ENCODE assay signal across 13 mouse cellular contexts in the genomic region with DNA sequence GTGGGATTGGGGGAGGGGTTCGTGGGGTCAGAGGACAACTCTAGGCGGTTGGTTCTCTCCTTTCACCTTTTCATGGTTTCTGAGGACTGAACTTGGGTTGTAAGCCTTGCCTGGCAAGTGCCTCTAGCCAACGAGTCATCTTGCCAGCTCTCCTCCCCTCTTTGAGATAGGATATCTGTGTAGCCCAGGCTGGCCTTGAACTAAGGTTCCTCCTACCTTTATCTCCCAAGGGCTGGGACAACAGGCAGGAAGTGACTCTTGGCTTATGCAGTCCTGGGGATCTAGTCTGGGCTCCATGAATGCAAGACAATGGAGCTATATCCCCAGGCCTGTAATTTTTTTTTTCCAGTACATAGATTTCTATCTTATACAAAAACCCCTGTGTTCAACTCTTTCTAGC.
DNase-seq lines count a peak whose midpoint lies in the region; ATAC-seq and TF ChIP-seq lines count a peak whose summit lies in the region.
"Had no signal": no experiment of that assay in that cellular context is flagged by ENCODE, and none has a peak within 500 bp of the region (broad histone marks: within the 10 kb centered on the region; RNA-seq: fewer than 3 reads in every experiment).

No protein-coding gene starts in this region.

- H3K9ac ChIP-seq in heart, embryonic 12.5 days = no peak overlapping the region
- H3K9ac ChIP-seq in liver, embryonic 14.5 days (replicated peaks) = no peak overlapping the region
- no peak overlapping the region for H3K9ac ChIP-seq in kidney, embryonic 15.5 days
- H3K9ac ChIP-seq: forebrain, embryonic 13.5 days had no signal

- H3K27me3 ChIP-seq in heart, embryonic 12.5 days (replicated peaks) = no peaks in the 10 kb centered on the region
- H3K27me3 ChIP-seq in liver, embryonic 14.5 days (ENCODE audit: control insufficient read depth, insufficient read depth, low read length) = no peaks in the 10 kb centered on the region
- H3K27me3 ChIP-seq in hindbrain, embryonic 10.5 days (ENCODE audit: insufficient read depth, poor library complexity, severe bottlenecking) = no peaks in the 10 kb centered on the region
- H3K27me3 ChIP-seq in kidney, embryonic 15.5 days = no peaks in the 10 kb centered on the region
- H3K27me3 ChIP-seq: forebrain, embryonic 13.5 days had no signal

- no peak for DNase-seq in heart, postnatal 25 days (ENCODE audit: low spot score)
- peak; percentile 59 for DNase-seq in testis, postnatal 14 days (ENCODE audit: low spot score)
- DNase-seq in testis, postnatal 10 days (ENCODE audit: low spot score) = no peak
- DNase-seq in liver, embryonic 14.5 days (ENCODE audit: low read depth in 3 of 3, low spot score in 3 of 3) = peak in 2 of 3 experiments; percentile 24 to 45
- DNase-seq in hindbrain, embryonic 10.5 days (ENCODE audit: low spot score) = no peak
- DNase-seq: gastrocnemius, postnatal 10 days; kidney, postnatal 25 days; lung, postnatal 36 days had no signal

- H3K4me1 ChIP-seq in heart, embryonic 12.5 days (replicated peaks) = peaks cover 68% of the 10 kb centered on the region
- H3K4me1 ChIP-seq in liver, embryonic 14.5 days (replicated peaks; ENCODE audit: control insufficient read depth in 2 of 2, insufficient read depth in 2 of 2, low read length in 1 of 2) = peaks cover 5 to 13% of the 10 kb centered on the region in 2 experiments
- H3K4me1 ChIP-seq in hindbrain, embryonic 10.5 days (replicated peaks) = peaks cover 45% of the 10 kb centered on the region
- peaks cover 16% of the 10 kb centered on the region for H3K4me1 ChIP-seq in kidney, embryonic 15.5 days
- H3K4me1 ChIP-seq: limb, embryonic 10.5 days had no signal

- no peak; the same call in 1 of the 2 replicates for TF ChIP-seq EP300 in liver, embryonic 14.5 days (IDR thresholded peaks at IDR 0.05; ENCODE audit: low read depth)

- no peaks in the 10 kb centered on the region for H3K9me3 ChIP-seq in heart, embryonic 12.5 days (replicated peaks)
- H3K9me3 ChIP-seq in liver, embryonic 14.5 days (ENCODE audit: control insufficient read depth, low read length) = no peaks in the 10 kb centered on the region
- H3K9me3 ChIP-seq in hindbrain, embryonic 10.5 days = no peaks in the 10 kb centered on the region
- H3K9me3 ChIP-seq in kidney, embryonic 15.5 days (replicated peaks) = no peaks in the 10 kb centered on the region
- H3K9me3 ChIP-seq: forebrain, embryonic 13.5 days; limb, embryonic 10.5 days; midbrain, embryonic 10.5 days had no signal

- intact Hi-C loops in heart, postnatal 25 days (cut with DNase I) = loop anchor here (10.0 kb wide), 1 partner anchor 151 kb away; no protein-coding TSS in a partner anchor

- 51% methylated on average over 3 of the region's 3 CpGs for WGBS in heart, embryonic 12.5 days
- 32% methylated on average over 3 of the region's 3 CpGs for WGBS in liver, embryonic 14.5 days (ENCODE audit: insufficient replicate concordance)
- 78% methylated on average over 3 of the region's 3 CpGs for WGBS in hindbrain, embryonic 10.5 days
- 75% methylated on average over 3 of the region's 3 CpGs for WGBS in kidney, embryonic 15.5 days

- H3K36me3 ChIP-seq in heart, embryonic 12.5 days = no peaks in the 10 kb centered on the region
- H3K36me3 ChIP-seq in liver, embryonic 14.5 days (replicated peaks; ENCODE audit: control insufficient read depth, insufficient read depth, low read depth) = no peaks in the 10 kb centered on the region
- H3K36me3 ChIP-seq in hindbrain, embryonic 10.5 days = peaks cover 4% of the 10 kb centered on the region
- no peaks in the 10 kb centered on the region for H3K36me3 ChIP-seq in kidney, embryonic 15.5 days
- H3K36me3 ChIP-seq: limb, embryonic 10.5 days; midbrain, embryonic 10.5 days had no signal

- no peak for TF ChIP-seq CTCF in liver, embryonic 14.5 days (IDR thresholded peaks at IDR 0.05; ENCODE audit: low read depth)

- H3K4me3 ChIP-seq in heart, embryonic 12.5 days = no peak overlapping the region
- H3K4me3 ChIP-seq in liver, embryonic 14.5 days (ENCODE audit: insufficient read depth in 1 of 2, low read depth in 2 of 2, low read length in 2 of 2) = no peak overlapping the region
- no peak overlapping the region for H3K4me3 ChIP-seq in hindbrain, embryonic 10.5 days
- no peak overlapping the region for H3K4me3 ChIP-seq in kidney, embryonic 15.5 days (replicated peaks)
- H3K4me3 ChIP-seq: forebrain, embryonic 13.5 days; limb, embryonic 10.5 days; midbrain, embryonic 10.5 days had no signal

- no peak overlapping the region for H3K27ac ChIP-seq in heart, embryonic 12.5 days (ENCODE audit: poor library complexity, severe bottlenecking)
- no peak overlapping the region for H3K27ac ChIP-seq in liver, embryonic 14.5 days
- no peak overlapping the region; the same call in 1 of the 2 replicates for H3K27ac ChIP-seq in hindbrain, embryonic 10.5 days
- no peak overlapping the region for H3K27ac ChIP-seq in kidney, embryonic 15.5 days
- H3K27ac ChIP-seq: forebrain, embryonic 13.5 days; limb, embryonic 10.5 days; midbrain, embryonic 10.5 days had no signal

- no peak overlapping the region for H3K4me2 ChIP-seq in heart, embryonic 12.5 days
- no peak overlapping the region for H3K4me2 ChIP-seq in liver, embryonic 14.5 days (ENCODE audit: low read depth)
- H3K4me2 ChIP-seq in kidney, embryonic 15.5 days = no peak overlapping the region
- H3K4me2 ChIP-seq: forebrain, embryonic 13.5 days had no signal

- ATAC-seq in heart, embryonic 12.5 days (ENCODE audit: insufficient number of reproducible peaks, low FRiP score) = peak; percentile 61; the same call in 1 of the 2 replicates
- peak; percentile 84 for ATAC-seq in liver, embryonic 14.5 days (ENCODE audit: insufficient read depth)
- ATAC-seq in kidney, embryonic 15.5 days (replicated peaks; ENCODE audit: low FRiP score) = no peak

Comparison
In these comparisons a context has a peak if more than half of its experiments do, and no peak if none do; other contexts are left out.
1. DNase-seq: peak in testis, postnatal 14 days (single experiment) and liver, embryonic 14.5 days (2 of 3); none in heart, postnatal 25 days (single experiment), testis, postnatal 10 days (single experiment) and hindbrain, embryonic 10.5 days (single experiment).